Mouse (Mus musculus): ENCODE measurements around the gene Tet2.

The Tet2 gene

GRCm38 (mm10) chr3:133436919-133437320 is 108.0 kb downstream of the Tet2 start:
- DNase-seq (ENCODE audit: low read depth, low spot score): no peak

GRCm38 (mm10) chr3:133436279-133436860 is 108.6 kb downstream of the Tet2 start:
- no peak for DNase-seq (ENCODE audit: low read depth, low spot score)

DNA sequence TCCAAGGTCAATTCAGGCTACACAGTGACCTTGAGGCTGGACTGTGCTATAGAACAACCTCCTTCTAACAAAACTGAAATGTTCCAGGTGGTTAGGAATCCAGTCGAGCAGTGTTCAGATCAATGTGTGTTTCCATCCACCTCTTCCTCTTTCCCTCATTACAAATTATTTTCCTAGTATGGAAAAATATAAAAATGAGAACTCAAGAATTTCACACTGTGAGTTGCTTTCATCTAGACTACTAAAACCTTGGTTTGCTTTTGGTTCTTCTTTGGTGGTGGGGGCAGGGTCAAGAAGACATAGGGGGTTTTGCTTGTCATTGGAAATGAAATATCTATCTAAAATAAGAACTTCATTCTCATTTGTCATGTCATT is 109.2 kb downstream of the Tet2 start:
- DNase-seq (ENCODE audit: low read depth, low spot score): no peak

- DNase-seq (ENCODE audit: low read depth, low spot score): no peak
Measured at GRCm38 (mm10) chr3:133435141-133435773, 109.7 kb downstream of the Tet2 start.

DNA sequence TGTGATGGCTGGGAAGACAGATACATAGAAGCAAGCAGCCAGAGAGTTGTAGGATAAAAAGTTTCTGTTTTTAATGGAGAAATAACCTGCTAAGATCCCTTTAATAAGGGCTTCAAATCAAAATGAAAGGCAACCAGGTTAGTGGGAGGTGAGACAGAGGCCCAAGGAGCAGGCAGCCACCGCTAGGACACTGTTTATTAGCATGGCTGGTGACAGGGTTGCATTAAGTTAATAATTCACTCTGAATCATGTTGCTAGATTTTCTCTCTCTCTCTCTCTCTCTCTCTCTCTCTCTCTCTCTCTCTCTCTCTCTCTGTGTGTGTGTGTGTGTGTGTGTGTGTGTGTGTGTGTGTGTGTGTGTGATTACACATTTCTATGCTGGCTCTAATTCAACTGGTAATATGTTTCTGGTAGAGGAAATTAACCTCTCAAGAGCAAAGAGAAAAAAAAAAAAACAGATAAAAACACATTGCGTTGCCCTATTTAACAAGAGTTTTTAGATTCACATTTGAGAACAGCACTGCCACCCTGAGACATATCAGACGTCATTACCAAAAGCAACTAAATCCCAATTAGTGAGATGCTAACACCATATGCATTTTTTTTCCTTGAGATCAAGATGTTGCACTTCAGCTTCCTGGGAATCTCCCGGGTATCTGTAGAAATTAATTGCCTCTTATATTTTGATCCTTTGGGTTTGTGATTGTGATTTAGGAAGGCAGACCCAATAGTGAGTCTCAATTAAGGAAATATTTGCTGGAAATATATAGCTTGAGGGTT is 115.4 kb downstream of the Tet2 start:
- DNase-seq (ENCODE audit: low read depth, low spot score): no peak

- no peak for DNase-seq (ENCODE audit: low read depth, low spot score)
Measured at GRCm38 (mm10) chr3:133428003-133428402, 116.9 kb downstream of the Tet2 start.

GRCm38 (mm10) chr3:133423073-133423472 is 121.9 kb downstream of the Tet2 start:
- no peak for DNase-seq (ENCODE audit: low read depth, low spot score)

DNA sequence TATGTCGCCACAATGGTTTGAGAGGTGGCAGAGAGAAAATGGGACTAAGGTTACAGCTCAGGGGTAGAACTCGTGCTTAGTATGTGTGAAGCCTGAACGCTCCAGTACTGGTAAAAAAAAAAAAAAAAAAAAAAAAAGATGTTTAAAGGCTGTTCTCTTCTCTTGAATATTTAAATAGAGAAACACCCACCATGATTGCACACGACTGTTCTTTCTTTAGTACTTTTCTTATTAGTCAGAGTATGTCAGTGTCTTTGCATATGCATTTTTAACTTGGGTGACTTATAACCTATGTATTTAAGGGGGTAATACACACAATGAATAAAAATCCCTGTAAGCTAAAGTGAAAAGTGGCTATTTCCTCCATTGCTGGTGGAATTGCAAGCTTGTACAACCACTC is 130.2 kb downstream of the Tet2 start:
- peak; percentile 6 for DNase-seq (ENCODE audit: low read depth, low spot score)
